Mouse (Mus musculus): ENCODE data around the gene Camkk2.

Gene Camkk2

DNA sequence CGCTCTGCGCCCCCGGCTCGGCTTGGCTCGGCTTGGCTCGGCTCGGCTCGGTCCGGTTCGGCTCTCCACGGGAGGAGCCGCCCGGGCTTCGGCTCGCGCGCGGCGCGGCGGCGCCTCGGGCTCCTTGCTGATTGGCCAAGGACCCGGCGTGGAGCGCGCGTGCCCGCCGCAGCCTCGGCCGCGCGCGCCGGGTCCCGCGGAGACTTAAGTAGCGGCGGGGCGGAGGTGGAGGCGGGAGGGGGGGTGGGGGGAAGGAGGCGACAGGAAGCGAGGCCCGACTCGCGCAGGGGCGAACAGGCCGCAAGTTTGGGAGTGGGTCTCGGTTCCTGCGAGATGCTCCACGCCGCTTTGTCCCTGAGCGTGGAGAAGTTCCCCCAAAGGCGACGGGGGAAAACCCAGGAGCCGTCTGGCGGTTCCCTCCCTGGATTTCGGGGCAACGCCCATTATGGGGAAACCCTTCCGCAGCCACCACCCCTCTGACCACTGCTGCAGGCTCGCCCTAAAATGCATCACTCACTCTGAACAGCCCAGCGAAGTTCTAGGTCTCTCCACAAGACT lies at the start of gene Camkk2:
TSS of gene Camkk2 (minus strand) at position 133 of the 558 bp plus-strand sequence.
- peak; percentile 88 for DNase-seq

GRCm38 (mm10) chr5:122825099-122825498 lies 45.9 kb upstream of the Camkk2 start:
- no peak for DNase-seq

GRCm38 (mm10) chr5:122824450-122824849 lies 45.2 kb upstream of the Camkk2 start:
- no peak for DNase-seq

DNA sequence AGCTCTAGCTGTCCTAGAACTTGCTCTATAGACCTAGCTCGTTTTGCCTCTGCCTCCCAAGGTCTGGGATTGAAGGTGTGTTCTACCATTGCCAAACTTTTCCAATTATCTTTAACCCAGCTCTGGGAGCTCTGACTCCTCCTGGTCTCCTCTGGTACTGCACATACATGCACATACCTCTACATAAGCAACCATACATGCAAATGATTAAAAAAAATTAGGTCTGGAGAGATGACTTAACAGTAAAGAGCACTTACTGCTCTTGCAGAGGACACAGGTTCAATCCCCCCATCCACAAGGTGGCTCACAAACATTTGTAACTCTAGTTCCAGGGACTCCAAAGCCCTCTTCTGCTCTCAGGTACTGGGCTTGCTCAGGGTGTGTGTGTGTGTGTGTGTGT lies 44.8 kb upstream of the Camkk2 start:
- DNase-seq, result no peak

GRCm38 (mm10) chr5:122822441-122822840 lies 43.2 kb upstream of the Camkk2 start:
- DNase-seq, result no peak

DNA sequence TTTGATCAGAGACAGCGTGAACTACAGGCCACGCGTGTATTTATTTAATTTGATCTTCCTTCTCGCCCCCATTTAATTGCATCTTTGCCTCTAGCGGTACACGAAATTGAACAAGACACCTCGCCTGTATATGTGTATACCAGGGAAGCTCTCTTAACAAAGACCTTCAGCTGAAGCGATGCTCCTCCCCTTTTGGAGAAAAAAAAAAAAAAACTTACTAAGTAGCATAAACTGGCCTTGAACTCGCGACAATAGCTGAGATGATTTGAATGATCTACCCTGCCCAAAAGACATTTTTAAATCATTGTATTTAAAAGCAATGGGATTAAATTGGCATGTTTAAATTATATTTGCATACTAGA lies 42.3 kb upstream of the Camkk2 start:
- no peak for DNase-seq

GRCm38 (mm10) chr5:122820777-122821523 lies 41.7 kb upstream of the Camkk2 start, which contains the start of gene Anapc5:
TSS of gene Anapc5 (minus strand) at chr5:122821339.
- peak; percentile 96 for DNase-seq

GRCm38 (mm10) chr5:122812699-122813098 lies 33.5 kb upstream of the Camkk2 start:
- DNase-seq, result no peak

GRCm38 (mm10) chr5:122811364-122812079 lies 32.3 kb upstream of the Camkk2 start:
- peak; percentile 85 for DNase-seq

- DNase-seq, result no peak
Observed at GRCm38 (mm10) chr5:122805503-122805902, 26.3 kb upstream of the Camkk2 start.

DNA sequence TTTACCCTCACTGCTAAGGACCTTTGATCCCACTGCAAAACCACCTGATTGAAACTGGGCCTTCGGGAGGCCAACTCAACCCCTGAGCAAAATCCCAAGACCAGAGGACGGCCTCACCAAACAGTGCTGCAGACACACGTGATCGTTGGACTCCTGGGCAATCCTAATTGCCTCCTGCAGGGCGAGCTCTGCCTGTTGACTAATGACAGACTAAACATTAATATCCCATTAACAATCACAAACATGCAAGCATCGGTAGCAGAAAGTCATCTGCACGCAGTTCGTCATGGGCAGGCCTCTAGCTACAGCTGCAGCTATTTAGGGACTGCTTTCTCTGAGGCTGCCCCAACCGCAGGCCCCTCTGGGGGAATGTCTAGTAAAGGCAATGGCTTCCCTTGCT lies 23.5 kb upstream of the Camkk2 start:
- DNase-seq, result peak; percentile 26

DNA sequence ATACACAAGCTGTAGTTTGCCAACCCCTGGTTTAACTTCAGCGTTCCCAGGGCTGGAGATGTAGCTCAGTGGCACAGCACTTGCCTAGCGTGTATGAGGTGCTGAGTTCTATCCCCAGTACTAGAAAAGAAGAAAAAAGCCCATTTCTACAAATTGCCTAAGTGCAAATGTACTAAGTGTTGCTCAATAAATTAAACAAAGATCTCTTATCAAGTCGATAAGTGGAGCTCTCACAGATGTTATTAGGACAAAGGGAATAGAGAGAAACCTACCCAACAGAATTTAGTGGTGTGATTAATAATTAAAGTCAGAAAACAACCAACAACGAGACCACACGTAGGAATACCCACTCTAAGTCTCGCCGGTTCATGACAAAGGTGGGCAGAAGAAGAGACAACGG lies 22.5 kb upstream of the Camkk2 start:
- no peak for DNase-seq

DNA sequence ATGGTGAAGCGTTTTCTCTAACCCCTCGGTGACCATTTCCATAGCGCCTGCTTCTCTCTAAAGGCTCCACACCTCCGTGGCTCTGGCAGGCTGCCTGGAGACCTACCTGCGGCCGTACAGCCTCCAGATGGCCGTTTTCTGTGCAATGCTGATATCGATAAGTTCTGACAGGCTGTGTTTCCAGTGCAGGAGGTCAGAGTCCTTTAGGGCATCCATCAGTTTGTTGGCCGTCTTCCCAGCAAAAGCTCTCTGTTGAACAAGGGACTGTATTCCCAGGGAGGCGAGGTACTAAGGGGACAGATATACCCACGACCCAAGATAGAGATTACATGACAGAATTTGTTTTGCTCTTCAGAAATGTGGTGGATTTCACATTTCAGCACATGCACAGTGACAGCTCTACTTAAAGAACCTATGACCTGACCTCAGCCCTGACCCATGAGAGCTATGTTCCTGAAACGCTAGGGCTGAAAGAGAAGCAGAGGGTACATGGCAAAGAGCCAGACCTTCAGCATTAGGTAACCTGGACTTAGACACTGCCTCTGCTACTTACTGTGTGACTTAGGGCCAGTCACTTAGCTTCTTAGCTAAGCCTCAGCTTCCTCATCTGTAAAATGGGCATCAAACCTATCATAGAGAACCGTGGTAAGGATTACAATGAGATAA lies 21.3 kb upstream of the Camkk2 start:
- DNase-seq, result peak; percentile 58

DNA sequence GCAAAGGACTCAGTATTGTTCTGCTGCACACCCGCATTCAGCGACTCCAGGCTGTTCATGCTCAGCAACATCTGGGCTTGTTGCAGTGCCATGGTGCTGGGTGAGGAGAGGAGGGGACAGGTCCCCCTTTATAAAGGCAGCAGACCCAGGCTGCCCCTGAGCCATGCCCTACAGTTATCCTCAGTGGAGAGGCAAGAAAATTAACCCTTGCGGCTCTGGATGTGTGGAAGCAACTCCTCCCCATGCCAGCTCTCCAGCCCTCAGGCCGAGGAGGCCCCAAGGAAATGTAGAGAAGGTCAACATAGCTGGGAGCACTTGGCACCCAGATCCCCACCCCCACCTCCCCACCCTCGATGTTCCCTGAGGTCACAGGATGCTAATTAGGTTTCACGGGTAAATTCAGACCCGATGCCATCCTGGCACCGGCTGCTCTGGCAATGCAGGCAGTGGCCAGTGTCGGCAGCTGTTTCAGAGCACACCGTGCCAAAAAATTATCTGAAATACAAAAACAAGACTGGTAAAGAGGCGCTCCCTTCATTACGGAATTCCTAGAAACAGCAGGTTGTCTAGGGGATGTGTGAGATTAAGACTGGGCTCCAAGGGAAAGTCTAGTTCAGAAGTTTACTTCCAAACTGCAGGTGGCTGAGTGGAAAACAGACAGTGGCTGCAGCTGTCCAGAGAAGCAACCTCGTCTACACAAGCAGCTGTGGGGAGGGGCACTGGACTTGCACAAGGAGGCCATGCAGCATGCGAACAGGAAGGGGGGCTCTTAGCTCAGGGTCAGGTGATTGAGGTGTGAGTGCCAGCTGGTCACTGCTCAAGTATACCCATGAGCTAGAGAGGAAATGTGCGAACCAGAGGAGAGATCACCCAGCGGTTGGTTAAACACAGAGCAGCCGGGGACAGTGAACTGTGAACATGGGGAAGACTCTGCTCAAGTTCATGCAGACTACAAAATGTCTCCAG lies 20.5 kb upstream of the Camkk2 start:
- peak; percentile 52 for DNase-seq

- peak; percentile 88 for DNase-seq
Observed at GRCm38 (mm10) chr5:122798557-122799378, 19.6 kb upstream of the Camkk2 start.

DNA sequence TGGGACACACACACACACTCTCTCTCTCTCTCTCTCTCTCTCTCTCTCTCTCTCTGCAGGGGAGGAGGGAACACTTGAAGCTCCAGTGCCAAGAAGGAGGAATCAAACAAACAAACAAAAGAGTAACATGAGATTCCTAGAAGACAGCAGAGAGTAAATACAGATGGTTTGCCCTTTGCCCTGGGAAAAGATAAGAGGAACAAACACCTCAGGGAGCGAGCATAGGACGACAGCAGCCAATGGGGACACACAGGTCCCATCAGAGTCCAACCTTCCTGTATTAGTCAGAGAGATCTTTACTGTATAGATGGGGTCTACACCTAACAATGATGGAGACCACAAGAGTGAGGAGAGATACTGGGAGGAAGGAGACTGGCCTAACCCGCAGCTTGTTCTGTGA lies 18.7 kb upstream of the Camkk2 start:
- DNase-seq, result no peak

DNA sequence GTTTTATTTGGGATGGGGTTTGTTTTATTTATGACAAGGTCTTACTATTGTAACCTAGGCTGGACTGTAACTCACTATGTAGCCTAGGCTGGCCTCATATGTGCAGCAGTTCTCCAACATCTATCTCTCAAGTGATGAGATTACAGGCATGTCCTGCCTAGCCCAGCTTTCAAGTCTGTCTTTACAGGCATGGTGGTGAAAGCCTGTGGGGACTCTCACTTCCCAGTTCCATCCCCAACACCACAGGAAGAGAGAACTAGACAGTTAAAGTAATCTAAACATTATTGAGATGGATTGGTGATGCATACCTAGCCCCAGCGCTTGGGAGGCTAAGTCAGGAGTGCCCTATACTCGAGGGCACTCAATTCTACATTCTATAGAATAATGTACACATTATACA lies 9.5 kb upstream of the Camkk2 start:
- DNase-seq, result no peak

GRCm38 (mm10) chr5:122786035-122786819 lies 7.0 kb upstream of the Camkk2 start:
- peak; percentile 62 for DNase-seq

- DNase-seq, result no peak
Observed at GRCm38 (mm10) chr5:122783726-122784406, 4.7 kb upstream of the Camkk2 start.

DNA sequence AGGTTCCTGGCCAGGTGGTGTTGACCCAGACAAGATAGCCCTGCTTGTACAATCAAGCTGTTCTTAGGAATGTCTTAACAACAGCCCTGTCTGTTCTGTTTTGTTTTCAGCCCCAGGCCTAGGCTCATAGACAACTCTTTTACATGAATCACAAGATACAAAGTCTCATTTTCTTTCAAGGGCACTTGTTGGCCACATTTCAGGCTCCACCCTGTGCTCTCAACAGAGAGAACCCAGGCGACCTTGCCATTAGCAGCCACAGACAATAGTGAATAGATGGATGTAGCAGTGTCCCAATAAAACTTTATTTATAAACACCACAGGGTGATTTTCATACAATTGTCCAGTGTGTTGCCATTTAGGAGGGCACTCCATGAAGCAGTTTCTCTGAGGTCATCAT lies 2.9 kb upstream of the Camkk2 start:
- DNase-seq, result no peak
